Mouse (Mus musculus): Measurements from ENCODE around the gene Snx3.

Snx3 gene

DNA sequence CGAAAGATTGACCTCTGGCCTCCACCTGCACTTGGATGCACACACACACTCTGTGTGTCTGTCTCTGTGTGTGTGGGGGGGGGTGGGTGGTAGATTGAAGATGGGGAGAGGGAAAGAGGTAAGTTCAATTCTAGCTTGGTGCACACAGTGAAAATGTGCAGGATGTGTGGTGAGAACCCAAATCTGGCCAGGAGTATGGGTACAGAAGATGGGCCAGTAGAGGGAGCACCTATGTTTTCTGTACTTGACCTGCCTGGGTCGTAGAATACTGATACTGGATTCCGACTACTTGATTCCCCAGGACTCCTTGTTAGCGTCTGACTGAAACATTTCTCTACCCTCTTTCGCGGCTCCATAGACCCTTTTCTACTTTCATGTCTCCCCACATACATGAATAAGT is 8.3 kb downstream of the Snx3 start:
- DNase-seq (ENCODE audit: low read depth, low spot score), result peak; percentile 17

DNA sequence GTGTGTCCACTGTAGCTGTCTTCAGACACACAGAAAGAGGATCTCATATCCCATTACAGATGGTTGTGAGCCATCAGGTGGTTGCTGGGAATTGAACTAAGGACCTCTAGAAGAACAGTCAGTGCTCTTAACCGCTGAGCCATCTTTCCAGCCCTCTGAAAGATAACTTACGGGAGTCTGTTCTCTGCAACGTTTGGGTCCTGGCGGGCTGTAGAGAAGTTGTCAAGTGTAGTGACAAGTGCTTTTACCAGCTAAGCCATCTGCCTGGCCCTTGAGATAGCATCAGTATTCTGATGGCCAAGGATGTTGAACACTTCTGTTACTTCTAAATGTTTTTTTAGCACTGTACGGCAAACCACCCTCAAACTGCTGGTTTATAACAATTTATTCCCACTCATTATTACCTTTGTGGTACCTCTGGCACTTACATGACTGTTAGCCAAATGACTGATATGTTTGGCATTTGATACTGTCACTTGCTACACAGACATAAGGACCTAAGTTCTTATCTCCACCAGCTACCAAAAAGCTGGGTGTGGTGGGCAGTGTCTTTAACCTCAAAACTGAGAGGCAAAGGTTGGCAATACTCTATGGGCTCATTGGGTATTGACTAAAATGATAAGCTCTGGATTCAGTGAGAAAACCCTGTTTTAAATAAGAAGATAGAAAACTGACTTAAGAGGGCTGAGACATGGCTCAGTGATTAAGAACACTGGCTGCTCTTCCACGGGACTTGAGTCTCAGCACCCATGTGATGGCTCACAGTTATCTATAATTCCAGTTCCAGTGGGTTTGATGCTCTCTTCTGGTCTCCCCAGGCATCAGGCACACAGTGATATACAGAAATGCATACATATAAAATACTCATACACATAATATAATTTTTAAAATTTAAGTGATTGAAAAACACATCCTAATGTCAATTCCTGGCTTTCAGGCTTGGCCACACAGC is 9.6 kb downstream of the Snx3 start:
- DNase-seq (ENCODE audit: low read depth, low spot score), result no peak

DNA sequence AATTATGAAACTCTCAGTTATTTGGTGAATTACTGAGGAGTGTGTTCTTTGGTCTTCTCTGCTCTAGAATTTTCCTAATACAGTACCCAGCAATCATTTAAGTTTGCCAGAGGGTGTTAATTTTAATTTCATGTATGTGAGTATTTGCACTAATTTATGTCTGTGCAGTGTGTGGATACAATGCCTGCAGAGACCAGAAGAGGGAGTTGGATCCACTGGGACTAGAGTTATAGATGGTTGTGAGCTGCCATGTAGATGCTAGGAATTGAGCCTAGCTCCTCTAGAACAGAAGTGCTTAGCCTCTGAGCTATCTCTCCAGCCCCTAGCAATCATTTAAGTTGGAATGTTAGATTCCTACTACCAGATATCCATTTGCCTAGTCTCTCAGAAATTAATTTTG is 12.3 kb downstream of the Snx3 start:
- DNase-seq (ENCODE audit: low read depth, low spot score), result no peak

DNA sequence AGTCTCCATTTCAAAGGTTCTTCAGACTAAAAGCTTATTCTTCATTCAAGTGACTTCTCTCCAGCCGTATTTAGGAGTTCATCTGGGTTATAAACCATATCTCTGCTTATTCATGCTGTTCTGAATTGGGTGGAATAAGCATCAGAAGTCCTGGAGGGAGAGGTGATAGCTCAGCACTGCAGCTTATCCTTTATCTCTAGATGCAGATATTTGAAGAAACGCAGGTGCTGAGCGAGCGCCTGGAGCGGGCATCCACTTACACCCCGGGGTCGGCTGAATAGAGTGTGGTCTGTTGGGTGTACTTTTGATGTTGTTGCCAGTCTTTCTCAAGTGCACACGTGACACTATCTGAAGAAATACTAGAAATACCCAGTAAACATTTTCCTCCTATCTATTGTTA is 16.5 kb downstream of the Snx3 start:
- DNase-seq (ENCODE audit: low read depth, low spot score), result no peak

DNA sequence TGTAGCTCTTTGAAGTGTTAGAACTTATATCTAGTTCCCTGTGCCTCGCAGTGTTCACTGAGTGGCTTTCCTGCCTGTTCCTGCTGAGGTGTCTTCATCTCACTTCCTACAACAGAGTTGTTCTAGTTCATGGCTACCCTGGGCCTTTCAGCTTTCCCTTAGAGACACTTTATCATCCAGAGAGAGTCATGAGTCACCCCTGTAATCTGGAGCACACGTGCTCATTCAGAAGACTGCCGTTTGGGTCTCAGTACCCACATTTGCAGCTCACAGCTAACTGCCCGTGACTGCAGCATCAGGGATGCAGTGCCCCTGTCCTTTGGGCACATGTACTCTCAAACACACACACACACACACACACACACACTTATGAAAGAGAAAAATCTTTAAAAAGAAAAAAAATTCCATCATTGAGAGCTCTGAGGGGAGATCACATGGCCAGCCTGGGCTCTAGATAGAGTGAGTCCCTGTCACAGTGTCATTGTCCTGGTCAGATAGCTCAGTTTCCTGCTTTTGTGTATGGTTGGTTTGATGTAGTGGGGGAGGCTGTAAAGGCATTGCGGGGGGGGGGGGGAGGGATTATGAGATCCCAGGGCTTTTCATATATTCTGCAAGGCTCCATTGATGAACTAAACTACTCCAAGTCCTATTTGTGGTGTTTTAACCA is 19.6 kb downstream of the Snx3 start:
- DNase-seq (ENCODE audit: low read depth, low spot score), result no peak

DNA sequence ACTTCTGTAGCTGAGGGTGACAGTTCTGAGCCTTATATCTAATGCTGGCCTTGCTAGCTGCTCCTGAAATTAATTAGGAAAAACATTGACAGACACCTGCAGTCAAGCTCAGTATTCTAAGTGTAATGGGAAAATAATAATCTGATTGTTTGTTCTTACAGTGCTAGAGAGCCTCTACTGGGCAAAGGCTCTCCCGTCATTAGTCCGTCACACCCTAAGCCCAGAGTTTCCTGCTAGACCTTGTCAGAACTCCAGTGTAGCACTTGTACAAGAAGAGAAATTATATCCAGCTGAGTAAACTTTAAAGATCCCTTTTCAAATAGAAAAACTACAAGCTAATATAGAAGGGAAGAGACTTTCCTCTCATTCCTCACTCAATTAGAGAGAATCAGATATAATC is 21.1 kb downstream of the Snx3 start:
- DNase-seq (ENCODE audit: low read depth, low spot score), result no peak

DNA sequence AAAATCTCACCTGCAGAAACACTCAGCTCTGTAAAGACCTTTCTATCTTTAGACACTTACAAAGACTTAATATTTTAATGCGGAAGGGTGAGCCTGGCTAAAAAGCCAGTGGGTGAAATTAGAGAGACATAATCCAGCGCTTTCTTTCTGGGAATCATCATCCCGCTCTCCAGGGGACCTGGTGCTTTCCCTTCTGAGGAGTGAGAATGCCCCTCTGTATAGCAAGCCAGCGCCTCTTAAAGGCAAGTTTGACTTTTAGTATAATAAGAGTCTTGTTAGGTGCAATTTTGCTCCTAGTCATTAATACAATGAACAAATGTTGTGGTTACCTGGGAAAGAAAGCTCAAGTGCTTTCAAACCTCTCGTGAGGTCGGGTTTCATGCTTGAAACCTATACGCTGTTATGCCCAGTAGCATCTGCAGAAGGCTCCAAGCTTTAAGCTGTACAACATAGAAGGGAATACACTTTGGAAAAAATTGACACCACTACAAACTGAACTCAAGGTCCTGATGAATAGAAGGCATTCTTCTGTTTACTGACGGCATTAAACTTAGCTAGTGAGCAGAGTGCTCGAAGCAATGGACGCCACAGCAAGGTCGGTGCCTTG is 21.8 kb downstream of the Snx3 start:
- no peak for DNase-seq (ENCODE audit: low read depth, low spot score)

DNA sequence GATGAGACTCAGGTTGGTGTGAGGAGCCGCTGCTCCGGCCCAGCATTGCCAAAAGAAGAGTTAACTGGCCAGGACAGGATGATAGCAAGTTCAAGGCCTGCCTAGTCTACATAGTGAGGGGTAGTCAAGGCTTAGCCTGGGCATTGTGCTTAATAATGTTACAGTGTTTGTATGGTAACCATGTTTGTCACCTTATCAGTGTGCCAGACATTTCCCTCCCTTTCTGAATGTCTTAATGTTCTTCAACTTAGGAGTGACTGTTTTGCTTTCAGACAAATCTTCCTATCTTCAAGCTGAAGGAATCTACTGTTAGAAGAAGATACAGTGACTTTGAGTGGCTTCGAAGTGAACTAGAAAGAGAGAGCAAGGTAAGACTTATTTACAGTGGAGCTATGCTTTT is 23.9 kb downstream of the Snx3 start:
- DNase-seq (ENCODE audit: low read depth, low spot score), result no peak

DNA sequence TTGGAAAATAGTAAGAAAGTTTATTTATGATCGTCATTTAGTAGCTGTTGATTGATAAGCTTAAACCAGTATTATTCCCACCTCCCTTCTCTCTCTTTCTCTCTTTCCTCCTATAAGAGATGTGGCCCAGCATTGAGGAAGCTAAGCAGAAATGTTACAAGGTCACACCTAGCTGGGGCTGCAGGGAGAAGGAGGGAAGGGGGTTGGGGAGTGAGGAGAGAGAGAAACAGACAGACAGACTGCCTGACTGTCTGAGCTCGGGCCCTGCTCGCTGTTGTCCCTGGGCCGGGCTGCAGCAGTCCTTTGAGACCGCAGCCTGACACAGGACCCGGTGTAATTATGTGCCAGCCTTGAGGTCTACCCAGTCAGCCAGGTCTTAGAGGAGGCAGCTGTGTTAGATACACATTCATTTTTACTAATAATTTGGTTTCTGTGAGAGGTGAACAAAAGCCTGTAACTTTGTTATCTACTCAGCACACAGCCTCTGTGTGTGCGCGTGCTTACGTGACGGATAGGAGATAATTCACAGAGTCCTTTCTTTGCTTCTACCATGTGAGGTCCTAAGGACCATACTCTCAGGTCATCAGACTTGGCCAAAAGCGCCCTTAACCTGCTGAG is 32.1 kb downstream of the Snx3 start:
- no peak for DNase-seq (ENCODE audit: low read depth, low spot score)

DNA sequence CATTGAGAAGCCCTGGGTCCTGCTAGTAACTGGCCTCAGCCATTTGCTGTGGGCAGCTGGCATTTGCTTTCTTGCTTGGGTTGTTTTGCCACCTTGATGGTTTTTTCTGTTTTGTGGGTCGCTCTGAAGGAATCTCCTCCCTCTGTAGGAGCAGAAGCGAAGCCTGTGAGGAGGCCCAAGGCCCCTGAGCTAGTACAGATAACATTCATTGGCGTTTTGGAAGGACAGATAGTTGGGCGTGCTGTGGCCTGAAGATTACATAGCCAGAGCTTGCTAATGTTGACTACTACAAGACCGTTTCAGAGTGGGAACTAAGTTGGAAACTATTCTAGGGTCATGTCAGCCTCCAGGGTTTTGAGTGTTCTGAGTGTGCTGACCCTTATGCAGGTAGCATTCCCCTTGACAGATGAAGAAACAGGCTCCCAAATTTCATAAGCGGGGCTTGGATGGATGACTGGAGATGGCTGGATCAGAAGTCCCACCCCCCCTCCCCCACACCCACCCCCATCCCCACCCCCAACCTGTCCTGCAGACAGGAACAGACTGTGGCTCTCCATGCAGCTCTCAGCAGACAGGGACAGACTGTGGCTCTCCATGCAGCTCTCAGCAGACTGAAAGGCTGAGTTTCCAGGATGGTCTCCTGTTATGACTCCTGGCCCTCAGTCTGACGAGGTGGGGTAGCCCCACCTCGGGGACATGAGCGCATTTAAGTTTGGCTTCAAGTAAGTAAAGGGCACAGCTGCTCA is 35.9 kb downstream of the Snx3 start:
- no peak for DNase-seq (ENCODE audit: low read depth, low spot score)

DNA sequence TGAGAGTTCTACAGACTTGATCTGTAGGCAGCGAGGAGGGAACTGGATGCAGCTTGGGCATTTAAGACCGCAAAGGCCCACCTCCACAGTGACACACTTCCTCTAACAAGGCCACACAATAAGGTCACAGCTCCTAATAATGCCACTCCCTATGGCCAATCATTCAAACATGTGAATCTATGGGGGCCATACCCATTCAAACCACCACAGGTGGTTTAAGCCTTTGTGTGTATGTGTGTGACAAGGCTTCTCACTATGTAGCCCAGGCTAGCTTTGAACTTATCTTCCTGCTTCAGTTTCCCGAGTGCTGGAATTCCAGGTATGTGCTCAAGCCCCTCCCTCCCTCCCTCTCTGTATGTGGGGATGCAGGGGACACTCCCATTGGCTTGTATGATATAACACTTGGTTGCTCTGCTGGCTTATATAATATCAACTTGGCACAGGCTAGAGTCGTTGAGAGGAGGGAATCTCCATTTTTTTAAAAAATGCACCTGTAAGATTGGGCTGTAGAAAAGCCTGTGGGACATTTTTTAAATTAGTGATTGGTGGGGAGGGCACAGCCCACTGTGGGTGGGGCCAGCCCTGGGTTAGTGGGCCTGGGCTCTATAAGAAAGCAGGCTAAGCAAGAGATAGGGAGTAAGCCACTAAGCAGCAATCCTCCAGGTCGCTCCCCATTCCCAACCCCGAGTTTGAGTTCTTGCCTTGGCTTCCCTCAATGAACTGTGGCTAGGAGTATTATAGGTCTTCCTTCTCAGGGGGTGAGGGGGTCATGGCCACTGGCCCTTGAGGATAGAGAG is 44.1 kb downstream of the Snx3 start:
- DNase-seq (ENCODE audit: low read depth, low spot score), result no peak

DNA sequence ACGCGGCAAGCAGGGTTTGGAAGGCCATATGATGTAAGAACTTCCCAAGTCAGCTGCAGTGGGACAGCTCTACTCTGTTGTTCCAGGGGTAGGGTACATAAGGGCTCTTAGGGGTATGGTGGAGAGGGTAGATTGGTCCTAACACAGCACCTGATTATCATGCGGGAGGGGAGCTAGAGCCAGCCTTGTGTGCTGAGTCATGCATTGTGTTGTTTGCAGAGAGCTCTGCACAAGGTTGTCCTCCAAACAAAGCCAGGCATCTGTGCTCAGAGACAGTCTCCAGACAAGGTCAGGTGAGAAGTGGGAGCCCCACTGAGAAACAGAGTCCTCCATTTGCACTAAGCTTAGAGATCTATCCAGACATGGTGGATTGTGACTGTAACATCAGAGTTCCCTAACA is 44.7 kb downstream of the Snx3 start:
- DNase-seq (ENCODE audit: low read depth, low spot score), result no peak

DNA sequence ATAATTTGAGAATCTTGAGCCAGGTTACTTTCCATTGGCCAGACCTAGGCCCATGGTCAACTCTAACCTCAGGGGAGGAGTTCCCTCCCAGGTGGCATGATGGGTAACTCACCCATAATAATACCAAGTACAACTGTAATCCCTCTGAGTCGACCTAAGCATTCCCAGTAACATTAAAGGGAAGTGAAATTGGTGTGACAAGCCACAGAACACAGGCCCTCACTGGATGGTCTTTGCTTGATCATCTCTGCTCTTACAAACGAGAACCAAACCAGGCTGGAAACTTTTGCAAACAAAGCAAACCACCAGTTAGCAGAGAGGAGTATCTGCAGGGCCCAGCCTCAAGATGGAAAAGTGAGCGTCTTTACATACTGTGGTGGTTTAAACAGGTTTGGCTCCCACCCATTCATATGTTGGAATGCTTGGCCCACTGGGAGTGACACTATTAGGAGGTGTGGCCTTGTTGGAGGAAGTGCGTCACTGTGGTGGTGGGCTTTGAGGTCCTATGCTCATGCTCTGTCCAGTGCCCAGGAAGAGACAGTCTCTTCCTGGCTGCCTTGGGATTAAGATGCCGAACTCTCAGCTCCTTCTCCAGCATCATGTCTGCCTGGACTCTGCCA is 57.9 kb downstream of the Snx3 start:
- DNase-seq (ENCODE audit: low read depth, low spot score), result no peak

DNA sequence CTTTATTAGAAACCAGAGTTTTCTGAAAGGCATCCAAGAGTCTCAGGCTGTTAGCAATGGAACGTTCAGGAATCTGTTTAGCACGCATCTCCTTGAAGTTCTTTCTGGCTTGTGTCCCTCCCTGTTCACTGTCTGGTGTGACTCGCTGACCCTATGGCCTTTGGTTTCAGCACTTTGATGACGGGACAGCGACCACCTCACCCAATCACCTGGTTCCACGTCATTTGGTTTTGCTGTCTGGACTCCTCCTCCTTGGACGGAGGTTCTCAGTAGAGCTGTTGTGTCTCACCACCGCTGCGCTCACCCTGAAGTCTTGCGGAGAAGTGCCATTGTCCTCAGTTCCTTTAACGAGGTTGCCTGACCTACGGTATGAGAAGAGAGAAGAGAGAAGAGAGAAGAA is 60.4 kb downstream of the Snx3 start:
- no peak for DNase-seq (ENCODE audit: low read depth, low spot score)

DNA sequence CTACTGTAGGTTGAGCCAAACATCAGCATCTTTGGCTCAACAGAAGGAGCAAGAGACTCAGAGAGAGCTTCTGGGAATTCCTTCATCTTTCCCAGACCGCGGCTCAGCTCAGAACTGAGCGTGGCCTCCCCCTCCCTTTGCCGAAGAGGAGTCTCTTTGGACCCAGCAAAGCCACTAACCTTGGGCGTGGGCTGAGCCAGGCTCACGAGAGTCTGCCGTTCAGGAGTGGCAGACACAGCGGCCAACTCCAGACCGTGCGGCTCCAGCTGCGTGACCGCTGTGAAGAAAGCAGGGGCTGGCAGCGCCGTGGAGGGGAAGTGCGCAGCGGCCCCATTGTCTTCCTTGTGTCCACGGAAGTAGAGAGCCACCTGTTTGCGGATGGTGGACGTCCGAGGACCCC is 70.7 kb downstream of the Snx3 start:
- DNase-seq (ENCODE audit: low read depth, low spot score), result no peak

DNA sequence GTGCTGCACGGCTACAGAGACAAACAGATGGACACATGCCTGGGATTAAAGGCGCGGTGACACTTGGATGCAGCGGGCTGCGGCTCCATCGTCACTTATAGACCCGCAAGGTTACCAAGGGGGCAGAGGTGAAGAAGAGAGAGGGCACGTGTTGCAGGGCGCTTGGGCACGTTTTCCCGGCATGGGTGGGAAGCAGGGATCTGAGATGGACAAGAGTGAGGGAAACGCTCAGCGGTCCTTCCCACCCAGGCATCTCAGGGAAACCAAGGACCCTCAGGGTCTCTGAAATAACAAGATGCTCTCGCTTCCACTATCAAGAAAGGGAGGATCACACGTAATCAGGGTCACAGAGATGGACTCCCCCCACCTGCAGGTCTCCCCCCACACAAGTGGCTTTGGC is 71.1 kb downstream of the Snx3 start:
- no peak for DNase-seq (ENCODE audit: low read depth, low spot score)

DNA sequence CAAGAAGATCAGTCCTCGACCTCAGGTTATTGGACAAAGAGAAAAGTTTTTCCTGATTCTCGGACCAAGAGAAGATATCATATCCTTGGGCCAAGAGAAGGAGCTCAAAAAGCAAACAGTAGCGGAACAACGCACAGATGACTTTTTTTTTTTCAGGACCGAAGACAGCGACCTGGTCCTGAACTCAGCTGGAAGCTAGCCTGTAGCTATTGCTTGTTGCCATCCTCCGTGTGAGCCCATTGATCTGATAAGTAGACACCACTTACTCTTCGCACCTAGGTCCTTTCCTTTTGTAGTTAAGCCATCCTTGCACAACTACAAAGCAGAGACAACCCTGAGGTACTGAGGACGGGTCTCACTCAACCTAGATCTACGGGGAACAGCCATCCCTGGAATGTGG is 72.8 kb downstream of the Snx3 start:
- no peak for DNase-seq (ENCODE audit: low read depth, low spot score)

DNA sequence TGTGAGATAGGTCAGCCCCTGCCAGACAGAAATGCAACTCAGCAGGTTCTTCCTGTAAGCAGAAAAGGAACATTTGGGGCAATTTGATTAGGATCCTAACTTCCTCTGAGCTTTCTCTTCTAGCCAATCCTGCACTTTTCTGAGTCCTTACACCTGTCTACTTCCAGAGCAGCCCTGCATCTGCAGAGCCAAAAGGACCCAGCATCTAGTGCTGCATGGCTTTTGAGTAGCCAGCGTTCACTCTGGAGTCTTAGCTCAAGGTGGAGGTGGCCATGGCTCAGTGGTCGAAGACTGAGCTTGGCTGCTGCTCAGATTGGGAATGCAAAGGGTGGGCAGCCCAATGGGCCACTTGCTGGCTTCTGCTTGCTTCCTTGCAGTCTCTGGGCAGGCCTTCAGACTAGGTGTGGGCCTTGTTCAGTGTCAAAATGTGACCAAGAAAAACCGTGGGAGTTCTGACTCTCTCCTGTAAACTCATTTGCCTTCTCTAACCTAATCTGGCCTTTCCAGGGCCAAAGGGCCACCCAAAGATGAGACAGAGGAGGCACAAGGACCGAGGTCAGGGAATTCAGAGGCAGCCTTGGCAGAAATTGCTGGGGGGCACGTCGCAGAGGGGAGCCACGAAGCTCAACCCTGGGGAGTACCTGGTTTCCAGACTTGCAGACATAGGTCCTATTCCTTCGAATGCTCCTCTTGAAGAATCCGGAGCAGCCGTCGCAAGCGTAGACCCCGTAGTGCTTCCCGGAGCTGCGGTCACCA is 75.9 kb downstream of the Snx3 start:
- DNase-seq (ENCODE audit: low read depth, low spot score), result no peak

DNA sequence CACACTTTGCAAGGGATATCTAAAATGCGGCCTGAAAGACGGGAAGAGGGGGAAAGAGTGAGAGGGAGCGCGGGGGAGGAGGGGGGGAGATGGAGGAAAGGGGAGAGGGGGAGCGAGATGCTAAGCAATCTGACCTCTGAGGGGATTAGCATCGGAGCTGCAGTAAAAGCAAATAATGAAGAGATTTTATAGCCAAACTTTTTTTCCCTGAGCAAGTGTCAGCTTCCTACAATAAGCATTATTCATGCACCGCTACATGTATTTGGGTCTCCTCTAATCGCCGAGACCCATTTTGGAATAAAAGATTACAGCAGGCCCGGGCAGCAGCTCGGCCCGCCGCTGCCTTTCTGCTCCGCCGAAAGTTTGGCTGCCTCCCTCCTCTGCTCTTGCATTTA is 76.4 kb downstream of the Snx3 start:
- no peak for DNase-seq (ENCODE audit: low read depth, low spot score)

Measured in CD4-positive helper T cell, adult 2 months (primary cell).